ENCODE assay signal across 11 mouse cellular contexts in the genomic region with DNA sequence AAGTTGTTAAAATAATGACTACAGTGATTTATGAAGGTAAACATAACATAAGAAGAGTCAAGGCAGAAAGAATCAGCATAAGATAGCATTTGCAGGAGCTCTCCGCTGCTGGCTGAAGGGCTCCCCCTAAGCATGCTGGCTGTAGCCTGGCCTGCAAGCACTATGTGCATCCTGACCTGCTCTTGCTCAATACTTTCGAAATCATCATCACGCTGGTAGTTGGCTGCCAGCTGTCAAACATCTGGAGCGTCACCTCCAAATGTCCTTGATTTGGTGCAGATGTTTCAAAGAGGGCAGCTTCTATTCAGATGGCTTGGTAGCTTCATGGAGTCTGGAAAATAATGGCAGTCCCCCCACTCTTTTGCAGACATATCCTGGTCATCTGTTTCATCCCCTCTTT.
A peak's percentile ranks its signal among the peaks of the same experiment; 100 is the strongest.
DNase-seq lines count a peak whose midpoint lies in the region; ATAC-seq and TF ChIP-seq lines count a peak whose summit lies in the region.
"Had no signal": no experiment of that assay in that cellular context is flagged by ENCODE, and none has a peak within 500 bp of the region (broad histone marks: within the 10 kb centered on the region; RNA-seq: fewer than 3 reads in every experiment).

No protein-coding gene starts in this region.

- peak; percentile 84 for ATAC-seq in granulocyte monocyte progenitor cell, adult 5-6 weeks (replicated peaks; ENCODE audit: poor library complexity, severe bottlenecking)
- no peak for ATAC-seq in midbrain, embryonic 16.5 days
- no peak for ATAC-seq in megakaryocyte-erythroid progenitor cell, adult 5-6 weeks (replicated peaks; ENCODE audit: low FRiP score, low TSS enrichment, poor library complexity, severe bottlenecking)
- ATAC-seq: inflammation-experienced regulatory T-cells, adult 6 months had no signal

- no peaks in the 10 kb centered on the region for H3K36me3 ChIP-seq in midbrain, embryonic 16.5 days (ENCODE audit: control insufficient read depth, insufficient read depth, low read length)
- H3K36me3 ChIP-seq: embryonic facial prominence, embryonic 15.5 days had no signal

- no peak for TF ChIP-seq CTCF in left cerebral cortex, adult 2 months (IDR thresholded peaks at IDR 0.05)

- H3K27ac ChIP-seq in midbrain, embryonic 16.5 days (ENCODE audit: low read length) = no peak overlapping the region
- no peak overlapping the region for H3K27ac ChIP-seq in left cerebral cortex, adult 2 months
- H3K27ac ChIP-seq: embryonic facial prominence, embryonic 15.5 days had no signal

- no peaks in the 10 kb centered on the region for H3K9me3 ChIP-seq in midbrain, embryonic 16.5 days (replicated peaks; ENCODE audit: control insufficient read depth, low read length, poor library complexity, severe bottlenecking)
- H3K9me3 ChIP-seq: embryonic facial prominence, embryonic 15.5 days had no signal

- H3K4me2 ChIP-seq in midbrain, embryonic 16.5 days (ENCODE audit: low read length) = no peak overlapping the region
- H3K4me2 ChIP-seq: embryonic facial prominence, embryonic 15.5 days had no signal

- H3K4me1 ChIP-seq in midbrain, embryonic 16.5 days (ENCODE audit: control insufficient read depth, insufficient read depth, low read length) = no peaks in the 10 kb centered on the region

- no peak overlapping the region for H3K9ac ChIP-seq in midbrain, embryonic 16.5 days (ENCODE audit: low read depth, low read length)
- H3K9ac ChIP-seq: embryonic facial prominence, embryonic 15.5 days had no signal

- H3K4me3 ChIP-seq in midbrain, embryonic 16.5 days (ENCODE audit: low read depth, low read length) = no peak overlapping the region
- no peak overlapping the region for H3K4me3 ChIP-seq in left cerebral cortex, adult 2 months
- H3K4me3 ChIP-seq: embryonic facial prominence, embryonic 15.5 days had no signal

- intact Hi-C loops in left cerebral cortex, adult 2 months (cut with DNase I) = no loop called here

- DNase-seq in adrenal gland, adult (ENCODE audit: inconsistent age in 2 of 2, low spot score in 1 of 2) = peak; percentile 28 to 76
- no peak for DNase-seq in adrenal gland, postnatal 25 days
- peak; percentile 83 for DNase-seq in 3T3-L1 (ENCODE audit: low read depth, low spot score)
- DNase-seq in lung, postnatal 25 days (ENCODE audit: low spot score) = peak; percentile 51
- no peak for DNase-seq in left cerebral cortex, adult 2 months (ENCODE audit: extremely low spot score in 1 of 2, low spot score in 2 of 2)
- DNase-seq: thymus, postnatal 14 days had no signal

- 73% methylated on average over 4 of the region's 4 CpGs for WGBS in midbrain, embryonic 16.5 days

- H3K27me3 ChIP-seq in midbrain, embryonic 16.5 days (ENCODE audit: control insufficient read depth, insufficient read depth, low read depth, low read length) = no peaks in the 10 kb centered on the region
- H3K27me3 ChIP-seq: embryonic facial prominence, embryonic 15.5 days had no signal

Comparison
In these comparisons a context has a peak if more than half of its experiments do, and no peak if none do; other contexts are left out.
1. DNase-seq: peak in adrenal gland, adult (2 of 2), 3T3-L1 (single experiment) and lung, postnatal 25 days (single experiment); none in adrenal gland, postnatal 25 days (single experiment) and left cerebral cortex, adult 2 months (0 of 2).